ENCODE assay signal across 9 mouse cellular contexts in genomic region chr4:117190660-117191059, GRCm38 (mm10). TPM values are rescaled to one million over a fixed set of nuclear protein-coding genes. Genes with fewer than 3 reads are reported as not detected.
DNase-seq lines count a peak whose midpoint lies in the region; ATAC-seq lines count a peak whose summit lies in the region.
"Had no signal": no experiment of that assay in that cellular context is flagged by ENCODE, and none has a peak within 500 bp of the region (broad histone marks: within the 10 kb centered on the region; RNA-seq: fewer than 3 reads in every experiment).

No protein-coding gene starts in this region.

- no peak overlapping the region for H3K4me2 ChIP-seq in kidney, embryonic 15.5 days
- peak overlapping the region; percentile 38; the same call in 1 of the 2 replicates for H3K4me2 ChIP-seq in hindbrain, embryonic 14.5 days (replicated peaks)
- no peak overlapping the region for H3K4me2 ChIP-seq in midbrain, embryonic 15.5 days

- H3K9me3 ChIP-seq in kidney, embryonic 15.5 days (replicated peaks) = no peaks in the 10 kb centered on the region
- no peaks in the 10 kb centered on the region for H3K9me3 ChIP-seq in hindbrain, embryonic 14.5 days (ENCODE audit: control insufficient read depth, low read length)
- H3K9me3 ChIP-seq in midbrain, embryonic 15.5 days = no peaks in the 10 kb centered on the region

- DNase-seq in kidney, adult 9 months = no peak
- DNase-seq in hindbrain, embryonic 14.5 days (ENCODE audit: low spot score) = no peak
- DNase-seq in adrenal gland, postnatal 10 days = no peak
- DNase-seq in cerebellum, adult 9-11 months = no peak
- DNase-seq in layer of hippocampus, adult 9-10 months (ENCODE audit: low spot score) = no peak
- DNase-seq: layer of hippocampus, adult 9-11 months had no signal

- no peak overlapping the region for H3K9ac ChIP-seq in kidney, embryonic 15.5 days
- H3K9ac ChIP-seq in hindbrain, embryonic 14.5 days = peak overlapping the region; percentile 57; the same call in 1 of the 2 replicates
- H3K9ac ChIP-seq in midbrain, embryonic 15.5 days = no peak overlapping the region

- no peaks in the 10 kb centered on the region for H3K27me3 ChIP-seq in kidney, embryonic 15.5 days
- H3K27me3 ChIP-seq in hindbrain, embryonic 14.5 days (ENCODE audit: control insufficient read depth, insufficient read depth, low read length) = no peaks in the 10 kb centered on the region
- H3K27me3 ChIP-seq in midbrain, embryonic 15.5 days (replicated peaks) = no peaks in the 10 kb centered on the region

- H3K27ac ChIP-seq in kidney, embryonic 15.5 days = peak overlapping the region; percentile 85
- H3K27ac ChIP-seq in hindbrain, embryonic 14.5 days = peak overlapping the region; percentile 81
- peak overlapping the region; percentile 79; the same call in 1 of the 2 replicates for H3K27ac ChIP-seq in midbrain, embryonic 15.5 days

- no peak overlapping the region for H3K4me3 ChIP-seq in kidney, embryonic 15.5 days (replicated peaks)
- no peak overlapping the region for H3K4me3 ChIP-seq in hindbrain, embryonic 14.5 days (replicated peaks; ENCODE audit: low read length)
- no peak overlapping the region for H3K4me3 ChIP-seq in midbrain, embryonic 15.5 days

- no peak for ATAC-seq in kidney, embryonic 15.5 days (replicated peaks; ENCODE audit: low FRiP score)
- 0 out of 2 replicates have a peak, but pooled peaks have one; percentile 6 for ATAC-seq in common myeloid progenitor, adult 5-6 weeks (replicated peaks; ENCODE audit: low read depth, poor library complexity, severe bottlenecking)
- no peak for ATAC-seq in hindbrain, embryonic 14.5 days (ENCODE audit: low FRiP score)
- peak; percentile 14; the same call in 1 of the 2 replicates for ATAC-seq in midbrain, embryonic 15.5 days (replicated peaks)

- H3K36me3 ChIP-seq in kidney, embryonic 15.5 days = no peaks in the 10 kb centered on the region
- H3K36me3 ChIP-seq in hindbrain, embryonic 14.5 days (replicated peaks; ENCODE audit: control insufficient read depth, insufficient read depth) = no peaks in the 10 kb centered on the region
- H3K36me3 ChIP-seq in midbrain, embryonic 15.5 days (replicated peaks) = no peaks in the 10 kb centered on the region

- WGBS in kidney, embryonic 15.5 days = 57% methylated on average over 7 of the region's 7 CpGs
- 67% methylated on average over 7 of the region's 7 CpGs for WGBS in hindbrain, embryonic 14.5 days
- 71% methylated on average over 7 of the region's 7 CpGs for WGBS in midbrain, embryonic 15.5 days

- 0 out of 2 replicates have a peak, but pooled peaks cover 4% of the 10 kb centered on the region for H3K4me1 ChIP-seq in kidney, embryonic 15.5 days
- 0 out of 2 replicates have a peak, but pooled peaks cover 4% of the 10 kb centered on the region for H3K4me1 ChIP-seq in hindbrain, embryonic 14.5 days (replicated peaks; ENCODE audit: control insufficient read depth, insufficient read depth, low read length)
- H3K4me1 ChIP-seq in midbrain, embryonic 15.5 days = peaks cover 5% of the 10 kb centered on the region; the same call in 1 of the 2 replicates

RNA-seq across cellular contexts. Expression of gene Kif2c, which starts 8.2 kb away (rescaled TPM):
- 75.6 and 76.0 TPM in 2 replicates for polyA plus RNA-seq in kidney, embryonic 15.5 days (2015; fragmentation: Nextera tagmentation; extraction: Ambion mirVana)
- 33.7 and 40.7 TPM in 2 replicates for total RNA-seq in common myeloid progenitor, adult 5-6 weeks (2017)
- 8.6 and 10.3 TPM in 2 replicates for polyA plus RNA-seq in hindbrain, embryonic 14.5 days (2014; fragmentation: Nextera tagmentation; extraction: Ambion mirVana)
- 8.1 and 10.0 TPM in 2 replicates for polyA plus RNA-seq in midbrain, embryonic 15.5 days (2015; fragmentation: Nextera tagmentation; extraction: Ambion mirVana)
- total RNA-seq in adrenal gland, postnatal 10 days (2021) = 1 to 10 TPM; 6.9 to 9.6 TPM

RNA-seq across cellular contexts. Expression of gene Rps8, which starts 34.6 kb away (rescaled TPM):
- polyA plus RNA-seq in kidney, embryonic 15.5 days (2015; fragmentation: Nextera tagmentation; extraction: Ambion mirVana) = 1,027 and 1,077 TPM in 2 replicates
- 1,886 and 2,148 TPM in 2 replicates for total RNA-seq in common myeloid progenitor, adult 5-6 weeks (2017)
- 549 and 672 TPM in 2 replicates for polyA plus RNA-seq in hindbrain, embryonic 14.5 days (2014; fragmentation: Nextera tagmentation; extraction: Ambion mirVana)
- 430 and 431 TPM in 2 replicates for polyA plus RNA-seq in midbrain, embryonic 15.5 days (2015; fragmentation: Nextera tagmentation; extraction: Ambion mirVana)
- 1,000 to 10,000 TPM; 1,173 to 1,206 TPM for total RNA-seq in adrenal gland, postnatal 10 days (2021)

RNA-seq across cellular contexts. Expression of gene Plk3, which starts 56.9 kb away (rescaled TPM):
- polyA plus RNA-seq in kidney, embryonic 15.5 days (2015; fragmentation: Nextera tagmentation; extraction: Ambion mirVana) = 2.9 and 3.5 TPM in 2 replicates
- 2.9 and 3.9 TPM in 2 replicates for total RNA-seq in common myeloid progenitor, adult 5-6 weeks (2017)
- polyA plus RNA-seq in hindbrain, embryonic 14.5 days (2014; fragmentation: Nextera tagmentation; extraction: Ambion mirVana) = 17.4 and 21.7 TPM in 2 replicates
- polyA plus RNA-seq in midbrain, embryonic 15.5 days (2015; fragmentation: Nextera tagmentation; extraction: Ambion mirVana) = 19.1 and 19.3 TPM in 2 replicates
- total RNA-seq in adrenal gland, postnatal 10 days (2021) = 10 to 100 TPM in 1 of 2 experiments, 1 to 10 TPM in 1; 4.2 to 13.5 TPM

Comparison
In these comparisons a context has a peak if more than half of its experiments do, and no peak if none do; other contexts are left out.
1. ATAC-seq: peak in common myeloid progenitor, adult 5-6 weeks (single experiment) and midbrain, embryonic 15.5 days (single experiment); none in kidney, embryonic 15.5 days (single experiment) and hindbrain, embryonic 14.5 days (single experiment).
2. Peak in every context shown above with its lines, with median percentiles within 50 percentile points of each other: H3K27ac ChIP-seq.